Mouse (Mus musculus) heart, adult 2 months (tissue): ENCODE data around the gene Fchsd2. TPM values are rescaled to one million over a fixed set of nuclear protein-coding genes. Genes with fewer than 3 reads are reported as not detected.

Experiments used
- DNase-seq, 2 experiments: peaks; one replicate each; pipeline ENCODE4 v3.0.0; 2021
- H3K27ac ChIP-seq: fragments of 200-600 bp; 2 replicates; pipeline ENCODE4 v1.8.1; 2022
- H3K27me3 ChIP-seq: fragments of 200-500 bp; 2 replicates; pipeline ENCODE4 v1.6.1; 2012; ENCODE audit warnings: mild to moderate bottlenecking, low read length, inconsistent platforms, mixed read lengths; ENCODE audit not compliant: control insufficient read depth, insufficient read depth
- H3K36me3 ChIP-seq: fragments of 200-500 bp; 2 replicates; pipeline ENCODE4 v1.6.1; 2012; ENCODE audit warnings: low read length, inconsistent platforms; ENCODE audit not compliant: control insufficient read depth, insufficient read depth
- H3K4me1 ChIP-seq: fragments of 200-500 bp; 2 replicates; pipeline ENCODE4 v1.6.1; 2011; ENCODE audit warnings: low read length; ENCODE audit not compliant: control insufficient read depth, insufficient read depth
- H3K4me3 ChIP-seq: fragments of 200-600 bp; 2 replicates; pipeline ENCODE4 v1.8.1; 2022
- H3K79me2 ChIP-seq: fragments of 200-500 bp; replicated peaks from 2 replicates; pipeline ENCODE4 v1.6.1; 2012; ENCODE audit warnings: mild to moderate bottlenecking, inconsistent platforms, low read length, moderate library complexity, mixed read lengths; ENCODE audit not compliant: control insufficient read depth, insufficient read depth
- H3K9ac ChIP-seq: fragments of 200-500 bp; 2 replicates; pipeline ENCODE4 v1.6.1; 2012; ENCODE audit warnings: low read depth, mild to moderate bottlenecking, control low read depth, inconsistent platforms, low read length, mixed read lengths
- CTCF ChIP-seq: fragments of 200-600 bp; IDR thresholded peaks from 2 replicates; pipeline ENCODE4 v1.8.1; 2022; ENCODE audit warnings: antibody characterized with exemption, mild to moderate bottlenecking, moderate library complexity
- EP300 ChIP-seq: fragments of 200-500 bp; IDR thresholded peaks from 2 replicates; pipeline ENCODE4 v1.6.1; 2011; ENCODE audit warnings: low read depth, low read length, control low read depth; ENCODE audit not compliant: insufficient read depth
- POLR2A ChIP-seq: fragments of 200-500 bp; IDR thresholded peaks from 2 replicates; pipeline ENCODE4 v1.6.1; 2011; ENCODE audit warnings: mild to moderate bottlenecking, low read depth, low read length, control low read depth; ENCODE audit not compliant: insufficient read depth
- WGBS: fragments of 180-500 bp; shearing (Covaris S2); methylation state at CpG from one replicate; pipeline ENCODE4 v1.1.7; 2018; 5-methylcytosine and 5-hydroxymethylcytosine counted together
- intact Hi-C: fragments of 180-260 bp; cut with DNase I; formaldehyde crosslinking; loops from one replicate; pipeline ENCODE4 v1.15.1; 2025
- polyA plus RNA-seq: library from polyadenylated mRNA; depleted of rRNA; stranded (reverse); fragments of >200 nt; gene quantifications from 2 replicates; pipeline ENCODE4 v1.2.3, GENCODE M21; 2012
- total RNA-seq, 2 experiments: library from RNA; stranded (reverse); gene quantifications; 2 replicates each; pipeline ENCODE4 v1.2.3; 2021

The Fchsd2 gene
- total and polyA plus RNA-seq, 3 experiments: 5.6 to 22.4 (median 20.9) TPM

GRCm38 (mm10) chr7:101324142-101324962 lies 231.7 kb downstream of the Fchsd2 start:
- Histone ChIP-seq H3K27ac (no peak overlapping the region), H3K4me1 (peaks cover 3% of the 10 kb centered on the region; the same call in 1 of the 2 replicates), H3K9ac (no peak overlapping the region), H3K36me3 (no peaks in the 10 kb centered on the region), H3K79me2 (no peaks in the 10 kb centered on the region), H3K4me3 (no peak overlapping the region), H3K27me3 (no peaks in the 10 kb centered on the region)
- WGBS: 78% methylated on average over 6 of the region's 6 CpGs
- DNase-seq: peak in 1 of 2 experiments; percentile 25
- TF ChIP-seq EP300 (no peak), POLR2A (no peak), CTCF (no peak)
- intact Hi-C loops: no loop called here

- no peaks in the 10 kb centered on the region for H3K36me3 ChIP-seq
- TF ChIP-seq POLR2A: no peak
- no peak for TF ChIP-seq CTCF
- no peak for TF ChIP-seq EP300
- H3K4me1 ChIP-seq: peaks cover 3% of the 10 kb centered on the region; the same call in 1 of the 2 replicates
- DNase-seq: no peak
- no peaks in the 10 kb centered on the region for H3K79me2 ChIP-seq
- no peak overlapping the region for H3K9ac ChIP-seq
- H3K27ac ChIP-seq: no peak overlapping the region
- 91% methylated on average over 5 of the region's 5 CpGs for WGBS
- H3K27me3 ChIP-seq: no peaks in the 10 kb centered on the region
- intact Hi-C loops: no loop called here
- no peak overlapping the region for H3K4me3 ChIP-seq
Measured at GRCm38 (mm10) chr7:101326006-101326405, 233.3 kb downstream of the Fchsd2 start.

GRCm38 (mm10) chr7:101327263-101327662 lies 234.6 kb downstream of the Fchsd2 start:
- H3K4me1 ChIP-seq: peaks cover 3% of the 10 kb centered on the region; the same call in 1 of the 2 replicates
- intact Hi-C loops: no loop called here

GRCm38 (mm10) chr7:101327786-101328185 lies 235.1 kb downstream of the Fchsd2 start:
- Histone ChIP-seq H3K9ac (no peak overlapping the region), H3K27me3 (no peaks in the 10 kb centered on the region), H3K79me2 (no peaks in the 10 kb centered on the region), H3K27ac (no peak overlapping the region), H3K4me1 (peaks cover 3% of the 10 kb centered on the region; the same call in 1 of the 2 replicates), H3K4me3 (no peak overlapping the region), H3K36me3 (no peaks in the 10 kb centered on the region)
- WGBS: 84% methylated on average over 2 of the region's 2 CpGs
- TF ChIP-seq EP300 (no peak), POLR2A (no peak), CTCF (no peak)
- intact Hi-C loops: no loop called here
- no peak for DNase-seq

More at GRCm38 (mm10) chr7:101327263-101327662, 234.6 kb downstream of the Fchsd2 start:
- Histone ChIP-seq H3K27me3 (no peaks in the 10 kb centered on the region), H3K79me2 (no peaks in the 10 kb centered on the region), H3K9ac (no peak overlapping the region), H3K36me3 (no peaks in the 10 kb centered on the region), H3K27ac (no peak overlapping the region), H3K4me3 (no peak overlapping the region)
- 74% methylated on average over 5 of the region's 5 CpGs for WGBS
- TF ChIP-seq CTCF: no peak
- no peak for TF ChIP-seq POLR2A
- no peak for TF ChIP-seq EP300
- no peak for DNase-seq

DNA sequence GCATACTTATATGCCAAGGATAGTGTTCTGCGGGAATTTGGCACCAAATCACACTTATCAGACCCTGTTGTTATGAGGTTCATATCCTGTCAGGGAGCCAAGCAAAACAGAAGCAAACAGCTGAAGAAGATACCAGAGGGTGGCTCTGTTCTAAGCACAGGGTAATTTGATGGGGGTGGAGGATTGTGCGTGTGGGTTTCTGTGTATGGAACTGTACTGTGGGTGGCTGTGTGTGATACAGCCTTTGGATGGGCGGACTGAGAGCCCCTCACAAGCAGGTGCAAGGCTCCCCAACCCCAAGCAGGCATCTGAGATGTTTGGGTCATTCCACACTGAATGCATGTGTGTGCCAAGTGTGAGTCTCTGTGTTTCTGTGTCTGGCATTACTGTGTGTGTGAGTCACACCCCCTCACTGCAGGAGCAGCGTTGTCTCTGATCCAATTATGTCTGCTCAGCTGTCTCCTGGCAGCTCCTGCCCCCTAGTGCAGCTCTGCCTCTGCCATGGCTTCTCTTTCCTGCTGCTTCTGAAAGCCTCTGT lies 236.0 kb downstream of the Fchsd2 start:
- Histone ChIP-seq H3K27ac (no peak overlapping the region), H3K79me2 (no peaks in the 10 kb centered on the region), H3K4me1 (peaks cover 3% of the 10 kb centered on the region; the same call in 1 of the 2 replicates), H3K4me3 (no peak overlapping the region), H3K36me3 (no peaks in the 10 kb centered on the region), H3K27me3 (no peaks in the 10 kb centered on the region), H3K9ac (no peak overlapping the region)
- intact Hi-C loops: no loop called here
- WGBS: 44% methylated on average over 4 of the region's 4 CpGs
- no peak for DNase-seq
- TF ChIP-seq CTCF (0 out of 2 replicates have a peak, but pooled peaks have one; percentile 14), EP300 (no peak)

DNA sequence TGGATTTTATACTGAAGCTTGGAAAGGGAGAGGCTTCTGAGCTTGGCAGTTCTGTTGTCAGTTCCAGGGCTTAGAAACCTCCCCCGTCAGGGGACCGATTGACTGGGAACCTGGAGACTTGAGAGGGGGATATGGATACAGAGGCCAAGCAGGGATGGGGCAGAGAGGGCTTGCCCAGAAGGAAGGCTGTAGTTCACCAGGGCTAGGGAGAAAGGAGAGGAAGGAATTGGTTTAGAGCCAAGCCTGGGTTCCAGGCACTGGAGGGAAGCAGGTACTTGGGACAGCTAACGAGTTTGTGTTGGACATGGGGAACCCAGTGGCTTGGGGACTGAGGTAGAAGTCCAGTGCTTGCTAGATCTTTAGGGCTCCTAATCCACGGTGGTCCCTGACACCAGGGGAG lies 236.9 kb downstream of the Fchsd2 start:
- DNase-seq: no peak
- peaks cover 3% of the 10 kb centered on the region; the same call in 1 of the 2 replicates for H3K4me1 ChIP-seq
- no peaks in the 10 kb centered on the region for H3K79me2 ChIP-seq
- no peak overlapping the region for H3K9ac ChIP-seq
- WGBS: 85% methylated on average over 4 of the region's 4 CpGs
- no peak overlapping the region for H3K27ac ChIP-seq
- intact Hi-C loops: no loop called here
- no peaks in the 10 kb centered on the region for H3K36me3 ChIP-seq
- TF ChIP-seq EP300: no peak
- H3K4me3 ChIP-seq: no peak overlapping the region
- H3K27me3 ChIP-seq: no peaks in the 10 kb centered on the region
